Mouse (Mus musculus) limb, embryonic 11.5 days (tissue): ENCODE data around the gene Chrnb4. TPM values are rescaled to one million over a fixed set of nuclear protein-coding genes. Genes with fewer than 3 reads are reported as not detected.

ENCODE experiments used
- polyA plus RNA-seq: library from polyadenylated mRNA; unstranded; fragments of >200 nt; fragmentation: Nextera tagmentation; extraction: Ambion mirVana; gene quantifications from 2 replicates; pipeline ENCODE4 v1.2.1, GENCODE M21; 2014

Chrnb4 gene
- polyA plus RNA-seq, 1 experiment from 2014 or later: 0.07 TPM

Other genes starting within 250 kb of the Chrnb4 start
- 57.3 and 57.6 TPM in 2 replicates for gene Ireb2, start 185.0 kb downstream of the Chrnb4 start, polyA plus RNA-seq
- gene Hykk, start 131.5 kb downstream of the Chrnb4 start, polyA plus RNA-seq: 4.6 and 5.3 TPM in 2 replicates
- 332 and 341 TPM in 2 replicates for gene Psma4, start 98.0 kb downstream of the Chrnb4 start, polyA plus RNA-seq
- 1.1 TPM in 2 replicates for gene AY074887, start 97.8 kb downstream of the Chrnb4 start, polyA plus RNA-seq
- gene Chrna5, start 67.9 kb downstream of the Chrnb4 start, polyA plus RNA-seq: 0.21 and 0.45 TPM in 2 replicates
- gene Chrna3, start 22.2 kb downstream of the Chrnb4 start, polyA plus RNA-seq: 0.13 TPM in 1 of 2 replicates, not detected in the other
- 40.2 and 40.3 TPM in 2 replicates for gene Ube2q2, start 100.1 kb upstream of the Chrnb4 start, polyA plus RNA-seq
- gene Fbxo22, start 160.1 kb upstream of the Chrnb4 start, polyA plus RNA-seq: 73.6 and 74.7 TPM in 2 replicates